Mouse (Mus musculus) left cerebral cortex, adult 18-20 months (tissue): ENCODE measurements at regions not wholly inside any gene's neighbourhood (a gene's known extent, or its start where the extent isn't known, plus 50 kb on each side); places are given as distances from the start of the nearest gene placed in this dataset.

Experiments
- DNase-seq, 2 experiments: peaks; one replicate each; pipeline ENCODE4 v3.0.0; 2021 to 2022; ENCODE audit warnings: low spot score in 2 of 2, mixed read lengths in 1 of 2

DNA sequence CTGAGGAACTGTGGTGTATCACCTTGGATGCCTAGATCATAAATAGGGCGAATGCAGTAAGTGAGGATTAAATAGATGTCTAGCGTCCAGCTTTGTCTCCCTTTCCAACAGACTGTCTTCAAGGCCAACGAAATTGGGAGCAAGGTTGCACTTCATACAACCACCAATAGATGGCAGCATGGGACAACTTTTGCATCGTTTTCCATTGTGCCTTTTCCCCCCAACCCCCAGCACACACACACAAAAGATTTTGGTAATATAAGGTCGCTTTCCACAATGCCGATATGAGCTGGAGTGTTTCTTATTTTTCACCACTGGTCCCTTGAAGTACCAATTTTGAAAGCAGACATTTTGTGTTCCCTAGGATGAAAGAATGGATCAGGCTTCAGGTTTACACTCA lies 304.7 kb downstream of the BC048507 start:
- peak; percentile 71 to 73 for DNase-seq

GRCm38 (mm10) chr13:68173456-68173855 lies 310.3 kb downstream of the BC048507 start:
- DNase-seq = peak; percentile 4 to 6
